Mouse (Mus musculus) intestine, embryonic 16.5 days (tissue): ENCODE data around the gene Med23. TPM values are rescaled to one million over a fixed set of nuclear protein-coding genes. Genes with fewer than 3 reads are reported as not detected.

Experiments used
- ATAC-seq: fragments of 200-750 bp; cut with Nextera tagmentation; 2 replicates; pipeline ENCODE4 v1.8.0; 2017; ENCODE audit warnings: moderate TSS enrichment, moderate library complexity
- H3K27ac ChIP-seq: fragments of 300-500 bp; sonication (generic); 2 replicates; pipeline ENCODE4 v1.5.1; 2014; ENCODE audit warnings: mild to moderate bottlenecking, low read length
- H3K27me3 ChIP-seq: fragments of 300-500 bp; sonication (generic); replicated peaks from 2 replicates; pipeline ENCODE4 v1.6.1; 2014; ENCODE audit warnings: low read length, control low read depth, mixed read lengths; ENCODE audit not compliant: control insufficient read depth, insufficient read depth
- H3K36me3 ChIP-seq: fragments of 300-500 bp; sonication (generic); 2 replicates; pipeline ENCODE4 v1.6.1; 2014; ENCODE audit warnings: low read length, control low read depth; ENCODE audit not compliant: control insufficient read depth, insufficient read depth
- H3K4me1 ChIP-seq: fragments of 300-500 bp; sonication (generic); 2 replicates; pipeline ENCODE4 v1.6.1; 2014; ENCODE audit warnings: low read length, control low read depth, mixed read lengths; ENCODE audit not compliant: control insufficient read depth, insufficient read depth
- H3K4me2 ChIP-seq: fragments of 300-500 bp; sonication (generic); 2 replicates; pipeline ENCODE4 v1.6.1; 2014; ENCODE audit warnings: low read depth, low read length, control low read depth
- H3K4me3 ChIP-seq: fragments of 300-500 bp; sonication (generic); 2 replicates; pipeline ENCODE4 v1.5.1; 2014; ENCODE audit warnings: mild to moderate bottlenecking, low read length
- H3K9ac ChIP-seq: fragments of 300-500 bp; sonication (generic); 2 replicates; pipeline ENCODE4 v1.6.1; 2014; ENCODE audit warnings: low read depth, low read length
- H3K9me3 ChIP-seq: fragments of 300-500 bp; sonication (generic); 2 replicates; pipeline ENCODE4 v1.6.1; 2016; ENCODE audit warnings: low read length, control low read depth; ENCODE audit not compliant: control insufficient read depth
- WGBS: fragments of 180-500 bp; shearing (Covaris S2); extraction: QIAGEN DNeasy Blood & Tissue Kit; methylation state at CpG from one replicate; pipeline ENCODE4 v1.1.7; 2014; 5-methylcytosine and 5-hydroxymethylcytosine counted together
- polyA plus RNA-seq: library from polyadenylated mRNA; unstranded; fragments of >200 nt; fragmentation: Nextera tagmentation; extraction: Ambion mirVana; gene quantifications from 2 replicates; pipeline ENCODE4 v1.2.1, GENCODE M21; 2015

The Med23 gene
- polyA plus RNA-seq = 14.6 and 15.7 TPM in 2 replicates

DNA sequence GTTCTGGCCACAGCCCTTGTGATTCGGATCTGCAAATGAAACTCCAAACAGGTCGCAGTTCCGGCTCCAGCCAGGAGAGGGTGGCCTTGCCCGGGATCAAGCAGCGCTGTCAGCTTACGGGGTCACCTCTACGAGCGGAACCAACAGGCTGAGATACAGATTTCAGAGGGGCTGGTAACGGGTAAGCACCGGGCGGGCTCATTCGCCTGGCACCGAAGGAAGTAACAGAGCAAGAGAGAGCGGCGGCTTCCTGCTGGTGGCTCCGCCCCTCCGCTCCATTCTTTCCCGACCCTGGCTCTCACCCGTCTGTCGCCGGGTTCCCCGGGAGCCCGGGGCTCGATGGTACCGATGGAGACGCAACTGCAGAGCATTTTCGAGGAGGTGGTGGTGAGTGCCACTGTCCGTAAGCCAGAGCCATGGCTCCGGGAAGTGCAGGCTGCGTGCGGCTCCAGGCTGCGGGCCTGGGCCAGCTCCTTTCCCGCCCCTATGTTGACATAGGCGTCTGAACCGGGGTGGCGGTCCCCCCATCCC is at the start of gene Med23:
TSS of gene Med23 (plus strand) at position 227 of the 531 bp plus-strand sequence.
- Histone ChIP-seq H3K9ac (peak within 1 kb of the TSS; percentile 85), H3K36me3 (no peaks in the 10 kb centered on the region), H3K4me1 (no peaks in the 10 kb centered on the region), H3K9me3 (no peaks in the 10 kb centered on the region), H3K27me3 (no peaks in the 10 kb centered on the region), H3K27ac (no peak within 1 kb of the TSS), H3K4me3 (peak within 1 kb of the TSS; percentile 75), H3K4me2 (peak within 1 kb of the TSS; percentile 59)
- under 1% methylated on average over 36 of the region's 36 CpGs for WGBS
- peak; percentile 100 for ATAC-seq

GRCm38 (mm10) chr10:24821990-24822676 is 47.7 kb upstream of the Med23 start:
- Histone ChIP-seq H3K4me2 (no peak overlapping the region), H3K4me1 (peaks cover 9% of the 10 kb centered on the region; the same call in 1 of the 2 replicates), H3K36me3 (no peaks in the 10 kb centered on the region), H3K9me3 (no peaks in the 10 kb centered on the region), H3K9ac (no peak overlapping the region), H3K27ac (no peak overlapping the region; the same call in 1 of the 2 replicates), H3K4me3 (no peak overlapping the region), H3K27me3 (no peaks in the 10 kb centered on the region)
- 63% methylated on average over 4 of the region's 4 CpGs for WGBS
- peak; percentile 74 for ATAC-seq

DNA sequence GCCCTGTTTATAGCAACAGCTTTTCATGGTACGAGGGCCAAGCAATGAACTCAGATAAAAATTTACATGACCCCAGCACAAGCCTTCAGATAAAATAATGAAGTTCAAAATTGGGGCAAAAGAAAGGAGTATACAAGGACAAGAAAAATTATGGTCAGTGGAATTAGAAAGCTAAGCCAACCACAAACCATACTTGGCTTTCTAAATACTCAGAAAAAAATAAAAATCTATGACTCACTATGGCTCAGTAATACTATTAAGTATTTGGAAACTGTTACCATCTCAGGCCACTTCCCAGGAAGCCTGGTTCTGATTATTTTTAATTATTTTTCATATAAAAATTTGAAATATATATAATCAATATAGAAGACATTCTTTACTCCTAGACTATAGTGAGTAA is 46.9 kb upstream of the Med23 start:
- no peak overlapping the region for H3K4me2 ChIP-seq
- no peaks in the 10 kb centered on the region for H3K36me3 ChIP-seq
- no peak overlapping the region for H3K27ac ChIP-seq
- 53% methylated on average over 1 of the region's 1 CpGs for WGBS
- H3K27me3 ChIP-seq = no peaks in the 10 kb centered on the region
- H3K9ac ChIP-seq = no peak overlapping the region
- no peaks in the 10 kb centered on the region for H3K9me3 ChIP-seq
- H3K4me1 ChIP-seq = peaks cover 9% of the 10 kb centered on the region; the same call in 1 of the 2 replicates
- no peak for ATAC-seq
- H3K4me3 ChIP-seq = no peak overlapping the region

GRCm38 (mm10) chr10:24823265-24823664 is 46.5 kb upstream of the Med23 start:
- H3K27me3 ChIP-seq = no peaks in the 10 kb centered on the region
- no peak overlapping the region for H3K4me2 ChIP-seq
- peak overlapping the region; percentile 7; the same call in 1 of the 2 replicates for H3K27ac ChIP-seq
- no peak overlapping the region; the same call in 1 of the 2 replicates for H3K9ac ChIP-seq
- H3K4me3 ChIP-seq = no peak overlapping the region
- H3K36me3 ChIP-seq = no peaks in the 10 kb centered on the region
- peaks cover 9% of the 10 kb centered on the region; the same call in 1 of the 2 replicates for H3K4me1 ChIP-seq
- peak; percentile 39; the same call in 1 of the 2 replicates for ATAC-seq
- no peaks in the 10 kb centered on the region for H3K9me3 ChIP-seq
- WGBS = 25% methylated on average over 1 of the region's 1 CpGs

GRCm38 (mm10) chr10:24823697-24824535 is 45.9 kb upstream of the Med23 start:
- Histone ChIP-seq H3K27me3 (no peaks in the 10 kb centered on the region), H3K9me3 (no peaks in the 10 kb centered on the region), H3K4me1 (peaks cover 9% of the 10 kb centered on the region; the same call in 1 of the 2 replicates), H3K36me3 (no peaks in the 10 kb centered on the region), H3K4me2 (peak overlapping the region; percentile 9; the same call in 1 of the 2 replicates), H3K27ac (peak overlapping the region; percentile 7; the same call in 1 of the 2 replicates), H3K4me3 (no peak overlapping the region), H3K9ac (no peak overlapping the region; the same call in 1 of the 2 replicates)
- 61% methylated on average over 16 of the region's 16 CpGs for WGBS
- ATAC-seq = peak; percentile 43

DNA sequence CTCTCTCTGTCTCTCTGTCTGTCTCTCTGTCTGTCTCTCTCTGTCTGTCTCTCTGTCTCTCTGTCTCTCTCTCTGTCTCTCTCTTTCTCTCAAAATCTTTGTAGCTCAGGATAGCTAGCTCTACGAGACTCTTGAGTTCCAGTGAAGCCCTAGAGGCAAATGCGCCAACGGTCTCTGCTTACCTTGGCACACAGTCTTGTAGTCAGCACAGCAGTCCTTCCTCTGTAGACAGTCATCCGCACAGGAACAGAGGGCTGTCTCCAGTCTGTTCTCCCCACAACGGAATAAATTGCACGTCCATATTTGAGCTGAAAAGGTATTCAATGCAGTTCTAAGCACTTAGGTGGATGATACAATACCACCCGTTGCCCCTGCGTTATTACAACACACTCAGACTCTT is 45.2 kb upstream of the Med23 start:
- no peaks in the 10 kb centered on the region for H3K36me3 ChIP-seq
- no peak overlapping the region for H3K4me2 ChIP-seq
- WGBS = 88% methylated on average over 8 of the region's 8 CpGs
- no peak overlapping the region for H3K9ac ChIP-seq
- H3K9me3 ChIP-seq = no peaks in the 10 kb centered on the region
- H3K4me3 ChIP-seq = no peak overlapping the region
- H3K27me3 ChIP-seq = no peaks in the 10 kb centered on the region
- no peak for ATAC-seq
- H3K27ac ChIP-seq = no peak overlapping the region; the same call in 1 of the 2 replicates
- H3K4me1 ChIP-seq = peaks cover 9% of the 10 kb centered on the region; the same call in 1 of the 2 replicates

GRCm38 (mm10) chr10:24825456-24826081 is 44.2 kb upstream of the Med23 start:
- 61% methylated on average over 7 of the region's 7 CpGs for WGBS
- Histone ChIP-seq H3K9me3 (no peaks in the 10 kb centered on the region), H3K4me2 (no peak overlapping the region), H3K36me3 (no peaks in the 10 kb centered on the region), H3K27ac (peak overlapping the region; percentile 44; the same call in 1 of the 2 replicates), H3K9ac (no peak overlapping the region), H3K27me3 (no peaks in the 10 kb centered on the region), H3K4me1 (peaks cover 9% of the 10 kb centered on the region; the same call in 1 of the 2 replicates), H3K4me3 (no peak overlapping the region)
- peak; percentile 76 for ATAC-seq

DNA sequence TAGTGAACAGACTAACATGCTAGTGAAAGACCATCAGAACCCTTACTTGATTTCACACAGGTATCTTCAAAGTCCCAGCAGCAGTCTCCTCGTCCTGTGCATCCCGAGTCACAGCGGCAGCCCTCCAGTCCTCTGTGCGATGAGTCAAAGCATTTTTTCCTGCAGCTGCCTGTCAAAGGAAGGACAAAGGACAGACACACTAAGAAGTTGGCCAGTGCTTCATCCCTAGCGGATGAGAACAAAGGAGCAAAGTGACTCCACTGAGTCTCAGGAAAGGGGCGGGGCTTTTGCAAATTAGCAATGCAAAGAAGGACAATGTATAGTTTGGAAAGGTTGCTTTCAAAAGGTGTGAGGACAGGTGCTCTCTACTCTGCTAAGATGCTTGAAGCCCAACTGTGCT is 43.7 kb upstream of the Med23 start:
- WGBS = 34% methylated on average over 6 of the region's 6 CpGs
- no peaks in the 10 kb centered on the region for H3K36me3 ChIP-seq
- 0 out of 2 replicates have a peak overlapping the region, but pooled peaks have one; percentile 44 for H3K27ac ChIP-seq
- H3K4me1 ChIP-seq = peaks cover 9% of the 10 kb centered on the region; the same call in 1 of the 2 replicates
- H3K9ac ChIP-seq = no peak overlapping the region
- H3K27me3 ChIP-seq = no peaks in the 10 kb centered on the region
- H3K4me3 ChIP-seq = no peak overlapping the region
- H3K9me3 ChIP-seq = no peaks in the 10 kb centered on the region
- no peak overlapping the region for H3K4me2 ChIP-seq
- no peak for ATAC-seq
